Mouse (Mus musculus): Measurements from ENCODE around the gene Psmb3.
"Not testable (repeated sequence)": the region's sequence is repeated elsewhere in the genome, so short reads cannot be mapped to it uniquely, and the experiment has no call there.

The Psmb3 gene

DNA sequence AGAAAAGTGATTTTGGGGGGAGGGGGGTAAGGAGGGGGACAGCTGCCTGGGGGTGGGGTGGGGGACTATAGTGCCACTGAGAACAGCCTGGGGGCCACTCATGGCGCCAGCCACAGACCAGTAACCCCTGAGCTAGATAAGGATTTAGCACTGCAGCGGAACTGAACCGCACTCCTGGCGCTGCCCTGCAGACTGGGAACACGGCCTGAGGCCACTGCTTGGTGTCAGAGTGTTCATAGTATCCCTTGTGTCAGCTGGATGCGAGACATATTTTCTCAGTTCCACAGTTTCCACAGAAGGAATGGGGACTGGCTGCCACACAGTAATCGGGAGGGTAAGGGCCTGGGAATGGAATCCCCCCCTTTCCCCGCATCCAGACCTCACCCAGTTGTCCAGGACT is 12.8 kb downstream of the Psmb3 start:
- no peak for DNase-seq (ENCODE audit: low read depth, low spot score)

DNA sequence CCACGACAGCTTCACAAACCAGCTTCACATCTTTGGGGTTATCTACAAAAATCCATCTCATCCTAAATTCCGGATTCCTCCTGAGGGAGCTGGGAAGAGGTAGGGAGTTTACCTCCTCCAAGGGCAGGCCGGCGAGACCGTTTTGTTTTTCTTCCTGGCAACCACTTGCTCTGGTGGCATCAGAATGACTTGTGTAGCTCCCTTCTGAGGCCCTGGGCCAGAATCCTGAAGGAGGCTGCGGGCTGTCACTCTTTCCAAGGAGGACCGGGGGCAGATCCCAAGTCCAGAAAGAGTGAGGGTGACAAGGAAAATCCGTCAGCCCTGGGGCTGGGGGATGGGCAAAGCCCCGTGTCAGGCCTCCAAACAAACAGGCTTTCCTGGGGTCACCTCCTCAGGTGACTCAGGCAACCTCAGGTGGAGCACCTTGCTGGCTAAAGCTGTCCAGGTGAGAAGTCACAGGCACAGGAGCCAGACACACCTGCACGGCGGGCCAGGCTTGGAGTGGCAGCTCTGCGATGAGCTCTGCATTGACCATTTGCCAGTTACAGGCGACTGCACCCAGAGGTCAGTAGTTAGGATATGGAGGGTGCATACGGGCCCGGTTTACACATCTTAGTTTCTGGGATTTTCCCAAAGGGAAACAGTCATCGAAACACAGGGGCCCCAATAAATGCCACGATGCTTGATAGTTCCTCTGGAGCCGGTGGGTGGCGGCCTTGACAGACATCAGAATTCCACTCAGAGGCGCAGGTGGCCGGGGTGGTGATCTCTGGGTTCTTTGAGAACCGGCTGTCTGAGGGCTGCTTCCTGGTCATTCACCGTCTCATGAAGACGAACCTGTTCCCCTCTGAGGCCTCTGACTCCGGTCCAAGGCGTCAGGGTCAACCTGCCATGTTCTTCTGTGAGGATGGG is 14.4 kb downstream of the Psmb3 start:
- no peak for DNase-seq (ENCODE audit: low read depth, low spot score)

DNA sequence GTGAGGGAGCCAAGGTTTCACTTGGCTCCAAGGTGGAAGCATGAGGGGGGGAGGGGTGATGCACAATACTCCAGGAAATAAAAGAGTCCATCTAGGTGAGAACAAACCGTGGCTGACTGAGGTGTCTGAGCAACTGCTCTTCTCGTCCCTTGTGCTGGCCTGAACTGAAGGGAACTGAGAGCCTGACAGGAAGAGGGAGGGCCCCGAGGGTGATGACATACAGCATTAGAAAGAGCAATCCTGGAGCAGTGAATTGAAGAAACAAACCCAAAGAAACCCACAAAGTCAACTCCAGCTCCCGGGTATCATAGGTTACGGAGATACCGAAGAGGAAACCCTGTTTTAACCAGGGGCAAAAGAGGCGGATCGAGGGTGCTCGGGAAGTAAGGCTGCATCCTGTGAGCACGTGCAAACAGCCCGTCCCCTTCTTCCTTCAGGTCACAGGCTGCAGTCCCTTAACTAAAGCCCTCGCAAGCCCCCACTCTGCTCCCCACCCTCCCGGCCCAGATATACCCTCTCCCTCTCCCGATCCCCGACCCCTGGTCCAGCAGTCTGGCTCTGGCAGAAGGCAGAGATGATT is 15.2 kb downstream of the Psmb3 start:
- DNase-seq (ENCODE audit: low read depth, low spot score): no peak

DNA sequence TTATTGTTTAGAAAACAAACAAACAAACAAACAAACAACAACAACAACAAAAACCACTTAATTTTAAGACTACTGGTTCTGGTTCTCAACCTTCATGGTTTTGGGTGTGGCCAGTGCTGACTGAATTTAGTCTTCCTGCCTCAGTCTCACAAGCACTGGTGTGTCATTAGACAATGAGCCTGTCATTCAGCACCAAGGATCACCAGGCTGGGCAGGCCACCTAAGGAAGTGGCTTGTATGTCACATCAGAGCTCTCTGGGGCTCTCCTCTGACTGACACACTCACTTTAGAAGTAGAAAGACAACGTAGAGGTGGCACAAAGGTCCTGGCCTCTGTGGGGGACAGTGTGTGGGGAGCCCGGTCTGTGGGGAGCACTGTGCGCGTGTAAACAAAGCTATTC is 15.8 kb downstream of the Psmb3 start:
- DNase-seq (ENCODE audit: low read depth, low spot score): no peak

DNA sequence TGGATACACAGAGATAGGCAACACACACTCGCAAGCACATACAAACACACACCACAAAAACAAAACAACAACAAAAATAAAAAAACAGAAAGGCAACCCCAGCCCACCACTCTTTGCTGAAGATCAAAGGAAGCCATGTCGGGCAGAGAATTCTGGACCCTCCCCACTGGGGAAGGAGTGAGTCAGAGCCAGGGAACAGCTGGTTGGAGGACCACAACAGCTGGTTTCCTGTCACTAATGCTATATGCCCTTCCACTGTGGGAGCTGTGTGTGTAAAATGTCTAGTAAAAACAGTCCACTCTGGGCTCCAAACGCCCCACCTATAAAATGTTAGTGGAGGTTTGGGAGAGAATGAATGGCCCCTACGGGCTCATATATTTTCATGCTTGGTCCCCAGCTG is 18.1 kb downstream of the Psmb3 start:
- no peak for DNase-seq (ENCODE audit: low read depth, low spot score)

DNA sequence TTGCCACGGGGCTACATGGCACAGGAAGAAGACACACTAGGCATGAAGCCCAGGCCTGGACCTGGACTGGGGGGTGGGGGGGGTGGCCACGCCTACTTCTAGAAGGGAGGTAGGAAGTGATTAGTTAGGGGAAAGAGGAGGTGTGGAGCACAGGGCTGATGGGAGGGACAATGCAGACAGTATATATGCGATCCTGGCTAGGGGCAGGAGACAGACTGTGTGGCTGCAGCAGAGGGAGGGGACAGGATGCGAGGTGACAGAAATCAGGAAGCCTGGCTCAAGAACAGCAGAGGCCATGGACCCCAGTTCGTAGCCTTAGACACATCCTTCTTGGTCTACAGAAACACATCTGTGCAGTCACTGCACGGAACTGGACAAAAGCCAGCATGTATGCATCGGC is 20.5 kb downstream of the Psmb3 start:
- DNase-seq (ENCODE audit: low read depth, low spot score): no peak

DNA sequence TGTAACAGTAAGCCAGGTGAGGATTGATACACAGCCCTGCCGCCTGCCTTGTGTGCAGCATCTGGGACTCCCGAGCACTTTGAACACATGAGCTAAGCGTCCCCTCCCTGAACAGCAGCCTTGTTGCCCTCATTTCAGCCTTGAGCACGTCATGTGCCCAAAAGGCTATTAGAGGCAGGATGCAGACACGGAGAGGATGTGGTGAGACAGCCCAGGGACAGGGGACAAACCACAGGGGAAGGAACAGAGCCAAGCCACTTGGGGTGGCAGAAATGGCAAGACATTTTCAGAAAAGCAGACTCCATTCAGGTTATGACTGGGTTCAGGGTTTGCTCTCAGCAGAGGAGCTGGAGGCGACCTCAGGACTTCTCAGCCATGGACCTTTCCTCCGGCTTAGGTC is 25.1 kb downstream of the Psmb3 start:
- DNase-seq (ENCODE audit: low read depth, low spot score): no peak

DNA sequence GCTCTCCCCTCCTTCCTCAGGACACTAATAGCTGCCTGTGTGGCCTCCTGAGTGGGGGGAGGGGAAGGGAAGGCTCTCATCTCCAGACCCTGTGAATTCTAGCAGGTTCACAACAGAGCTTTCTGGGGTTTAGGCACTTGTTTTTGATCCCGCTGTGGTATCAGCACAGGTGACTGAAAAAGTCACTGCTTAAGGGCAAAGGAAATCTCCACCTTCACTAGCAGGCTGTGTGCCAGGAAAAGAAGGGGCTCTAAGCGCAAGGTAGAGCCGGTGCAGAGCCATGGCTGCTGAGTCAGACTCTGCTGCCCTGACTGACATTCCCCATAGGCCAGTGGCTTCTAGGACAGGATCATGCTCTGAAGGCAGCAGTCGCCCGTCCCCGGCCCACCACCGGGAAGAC is 25.5 kb downstream of the Psmb3 start:
- DNase-seq (ENCODE audit: low read depth, low spot score): no peak

DNA sequence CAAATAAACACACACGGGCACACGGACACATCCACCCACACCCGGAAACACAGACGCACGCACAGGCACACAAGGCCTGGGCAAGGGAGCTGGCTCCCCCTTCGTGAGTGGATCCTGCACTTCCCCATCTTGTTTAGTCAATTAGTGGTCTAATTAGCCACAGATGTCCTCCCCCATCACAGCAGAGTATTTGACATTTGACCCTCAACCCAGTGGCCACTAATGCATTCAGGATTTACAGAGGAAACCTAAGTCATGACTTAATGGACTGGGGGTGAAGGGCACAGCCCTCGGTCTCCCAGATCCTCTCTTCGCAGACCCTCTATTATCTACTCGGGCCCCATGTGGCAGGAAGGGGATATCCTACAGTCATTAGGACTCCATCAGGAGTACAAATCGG is 30.5 kb downstream of the Psmb3 start:
- no peak for DNase-seq (ENCODE audit: low read depth, low spot score)

DNA sequence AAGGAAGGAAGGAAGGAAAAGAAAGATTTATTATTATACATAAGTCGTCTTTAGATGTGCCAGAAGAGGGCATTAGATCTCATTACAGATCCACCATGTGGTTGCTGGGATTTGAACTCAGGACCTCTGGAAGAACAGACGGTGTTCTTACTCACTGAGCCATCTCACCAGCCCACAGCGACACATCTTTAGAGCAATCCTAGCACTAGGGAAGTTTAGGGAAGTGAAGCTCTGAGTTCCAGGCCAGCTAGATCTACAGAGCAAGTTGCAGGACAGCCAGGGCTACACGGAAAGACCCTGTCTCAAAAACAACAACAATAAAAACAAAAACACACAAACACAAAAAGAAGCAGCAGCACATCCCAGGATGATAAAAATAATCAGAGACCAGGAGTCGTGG is 31.6 kb downstream of the Psmb3 start:
- DNase-seq (ENCODE audit: low read depth, low spot score): not testable (repeated sequence)

DNA sequence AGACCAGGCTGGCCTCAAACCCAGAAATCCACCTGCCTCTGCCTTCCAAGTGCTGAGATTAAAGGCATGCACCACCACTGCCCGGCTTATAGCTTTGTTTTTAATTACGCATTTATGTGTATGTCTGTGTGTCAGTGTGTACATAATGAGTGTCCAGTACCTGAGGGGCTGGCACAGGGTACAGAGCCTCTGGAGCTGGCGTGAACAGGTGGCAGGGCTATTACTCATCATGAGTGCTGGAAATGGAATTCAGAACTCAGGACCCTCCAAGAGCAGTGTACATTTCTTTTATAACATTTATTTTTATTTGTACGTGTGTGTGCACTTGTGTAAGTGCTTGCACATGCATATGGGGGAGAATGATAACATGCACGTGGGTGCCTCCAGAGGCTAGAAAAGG is 33.4 kb downstream of the Psmb3 start:
- no peak for DNase-seq (ENCODE audit: low read depth, low spot score)

DNA sequence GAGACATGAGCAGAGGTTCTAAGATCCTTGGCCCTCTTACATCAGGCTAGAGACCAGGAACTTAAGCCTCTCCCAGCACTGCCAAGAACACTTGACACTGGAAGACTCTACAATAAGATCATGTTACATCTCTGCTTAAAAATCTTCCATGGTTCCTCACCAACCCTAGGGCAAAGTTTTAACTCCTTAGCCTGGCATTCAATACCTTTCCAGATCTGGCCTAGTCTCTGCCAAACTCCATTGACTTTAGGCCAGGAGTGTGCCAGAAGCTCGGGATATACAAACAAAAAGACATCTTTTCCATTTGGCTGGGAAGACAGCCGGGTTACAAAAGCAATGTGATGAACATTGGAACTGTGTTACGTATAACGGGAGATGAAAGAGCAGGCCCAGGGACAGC is 34.4 kb downstream of the Psmb3 start:
- DNase-seq (ENCODE audit: low read depth, low spot score): no peak

DNA sequence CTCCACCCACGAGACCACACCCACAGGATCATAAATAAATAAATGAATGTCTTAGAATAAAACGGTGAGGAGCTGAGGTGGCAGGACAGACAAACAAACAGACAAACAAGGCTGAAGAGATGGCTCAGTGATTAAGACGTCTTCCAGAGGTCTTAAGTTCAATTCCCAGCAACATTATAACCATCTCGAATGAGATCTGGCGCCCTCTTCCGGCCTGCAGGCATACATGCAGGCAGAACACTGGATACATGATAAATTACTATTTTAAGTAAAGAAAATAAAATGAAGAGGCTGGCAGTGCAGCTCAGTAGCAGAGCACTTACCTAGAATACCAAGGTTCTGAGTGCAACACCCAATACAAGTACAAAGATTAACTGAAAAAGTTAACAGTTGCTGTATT is 35.5 kb downstream of the Psmb3 start:
- DNase-seq (ENCODE audit: low read depth, low spot score): peak; percentile 62

DNA sequence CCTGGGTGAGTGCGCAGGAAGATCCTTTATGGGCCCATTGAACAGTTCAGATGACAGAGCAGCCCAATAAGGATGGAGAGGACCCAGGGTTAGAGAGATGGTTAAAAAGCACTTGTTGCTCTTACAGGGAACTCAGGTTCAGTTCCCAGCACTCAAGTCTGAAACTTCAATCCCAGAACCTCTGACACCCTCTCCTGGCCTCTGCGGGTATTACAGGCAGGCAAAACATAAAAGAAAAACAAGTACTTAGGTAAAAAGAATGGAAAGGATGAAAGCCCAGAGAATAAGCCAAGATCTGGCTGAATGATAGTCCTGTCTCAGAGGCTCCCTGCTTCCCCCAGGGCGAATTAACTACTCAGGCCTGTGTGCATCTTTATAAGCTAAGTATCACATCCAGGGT is 36.0 kb downstream of the Psmb3 start:
- DNase-seq (ENCODE audit: low read depth, low spot score): peak; percentile 59

DNA sequence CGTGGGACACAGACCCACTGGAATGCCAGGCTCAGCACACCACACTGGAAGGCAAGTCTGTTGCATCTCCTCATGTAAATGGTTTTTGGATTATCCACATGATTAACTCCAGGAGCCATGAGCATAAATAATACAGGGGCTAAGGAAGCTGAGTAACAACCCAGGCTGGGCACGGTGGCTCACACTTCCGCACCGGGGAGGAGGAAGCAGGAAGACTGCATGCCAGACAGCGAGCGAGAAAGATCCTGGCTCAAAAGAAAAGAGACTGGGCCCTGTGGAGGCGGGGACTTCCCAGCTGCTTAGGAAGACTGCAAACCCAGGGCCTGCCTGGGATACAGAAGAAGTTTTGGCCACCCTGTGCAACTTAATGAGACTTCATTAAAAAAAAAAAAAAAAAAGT is 37.0 kb downstream of the Psmb3 start:
- no peak for DNase-seq (ENCODE audit: low read depth, low spot score)

DNA sequence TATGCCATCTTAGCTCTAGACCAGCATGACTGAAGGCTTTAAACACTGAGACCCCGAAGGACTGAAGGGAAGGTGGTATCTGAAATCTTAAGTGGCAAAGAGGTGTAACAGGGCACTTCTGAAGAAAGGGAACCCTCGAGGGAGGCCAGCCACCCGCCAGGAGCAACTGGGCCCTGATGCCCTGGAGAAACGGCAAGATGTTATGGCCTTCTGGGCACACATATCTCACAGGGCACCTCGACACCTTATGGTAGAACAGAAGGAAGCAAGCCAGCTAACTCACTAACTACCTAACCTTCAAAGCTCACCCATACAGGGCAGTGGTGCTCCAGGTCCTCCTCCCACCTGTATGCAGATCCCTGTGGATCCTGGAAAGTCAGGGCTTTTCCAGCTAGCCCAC is 39.0 kb downstream of the Psmb3 start:
- no peak for DNase-seq (ENCODE audit: low read depth, low spot score)

DNA sequence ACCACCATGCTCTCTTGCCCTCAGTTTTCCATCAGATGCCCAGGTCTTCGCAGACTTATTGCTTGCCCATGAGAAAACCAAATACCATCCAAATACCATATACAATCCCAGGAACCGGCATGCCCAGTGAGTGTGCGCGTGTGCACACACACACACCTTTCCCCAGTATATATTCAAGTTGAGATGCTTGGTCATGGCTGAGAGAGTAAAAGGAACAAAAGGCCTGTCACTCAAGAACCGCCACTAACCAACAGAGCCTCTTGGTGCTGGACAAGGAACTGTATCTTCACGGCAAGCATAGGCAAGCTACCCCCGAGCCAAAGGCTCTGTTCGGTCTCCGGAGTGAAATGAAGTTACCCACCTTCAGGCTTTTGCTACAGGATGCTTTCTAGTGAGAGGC is 39.4 kb downstream of the Psmb3 start:
- peak; percentile 62 for DNase-seq (ENCODE audit: low read depth, low spot score)

DNA sequence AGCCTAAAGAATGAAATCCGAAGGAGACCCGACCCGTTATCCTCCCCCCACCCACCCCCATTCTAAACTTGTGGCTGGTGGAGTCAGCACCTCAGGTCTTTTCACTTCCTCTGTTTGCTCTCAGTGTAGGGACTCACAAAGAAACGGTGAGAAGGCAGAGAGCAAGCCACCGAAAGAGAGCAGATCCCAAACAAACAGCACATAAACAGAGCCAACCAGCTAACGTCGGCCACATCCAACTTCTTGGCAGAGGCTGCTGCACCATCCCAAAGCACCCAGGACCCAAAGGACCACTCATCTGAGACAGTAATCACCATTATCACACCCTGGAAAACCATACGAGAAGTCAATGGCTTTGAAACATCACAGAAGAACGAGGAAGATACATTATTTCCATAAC is 40.2 kb downstream of the Psmb3 start:
- peak; percentile 80 for DNase-seq (ENCODE audit: low read depth, low spot score)

DNA sequence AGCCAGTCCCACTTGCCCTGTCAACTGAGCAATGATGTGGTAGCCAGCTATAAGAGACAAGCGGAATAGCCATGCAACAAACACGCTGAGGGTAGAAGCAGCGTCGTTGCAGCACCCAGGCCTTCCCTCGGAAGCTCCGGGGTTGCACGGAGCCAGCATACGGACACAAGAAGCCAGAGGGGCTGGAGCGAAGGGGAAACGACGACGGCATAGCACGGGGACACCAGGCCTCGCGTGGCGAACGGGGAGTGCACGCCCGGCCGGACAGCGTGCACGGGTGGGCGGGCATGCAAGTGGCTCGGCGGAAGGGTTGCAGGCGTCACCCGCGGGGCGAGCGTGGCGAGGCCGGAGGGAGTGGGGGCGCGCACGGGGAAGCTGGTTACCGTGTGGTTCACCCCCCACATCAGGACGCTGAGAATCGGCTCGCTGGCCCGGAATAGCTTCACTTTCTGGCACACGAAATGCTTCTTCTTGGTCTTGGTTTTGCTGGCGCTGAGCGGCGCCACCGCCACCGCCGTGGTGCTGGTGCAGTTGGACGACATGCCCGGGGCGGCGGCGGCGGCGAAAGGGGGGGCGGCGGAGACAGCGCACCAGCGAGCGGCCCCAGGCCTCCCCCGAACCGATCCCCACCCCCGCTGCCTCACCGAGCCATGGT is 41.0 kb downstream of the Psmb3 start, which contains the start of gene Pip4k2b:
Pip4k2b (minus strand) TSS at position 642 of the 655 bp plus-strand sequence.
- peak; percentile 76 for DNase-seq (ENCODE audit: low read depth, low spot score)

DNA sequence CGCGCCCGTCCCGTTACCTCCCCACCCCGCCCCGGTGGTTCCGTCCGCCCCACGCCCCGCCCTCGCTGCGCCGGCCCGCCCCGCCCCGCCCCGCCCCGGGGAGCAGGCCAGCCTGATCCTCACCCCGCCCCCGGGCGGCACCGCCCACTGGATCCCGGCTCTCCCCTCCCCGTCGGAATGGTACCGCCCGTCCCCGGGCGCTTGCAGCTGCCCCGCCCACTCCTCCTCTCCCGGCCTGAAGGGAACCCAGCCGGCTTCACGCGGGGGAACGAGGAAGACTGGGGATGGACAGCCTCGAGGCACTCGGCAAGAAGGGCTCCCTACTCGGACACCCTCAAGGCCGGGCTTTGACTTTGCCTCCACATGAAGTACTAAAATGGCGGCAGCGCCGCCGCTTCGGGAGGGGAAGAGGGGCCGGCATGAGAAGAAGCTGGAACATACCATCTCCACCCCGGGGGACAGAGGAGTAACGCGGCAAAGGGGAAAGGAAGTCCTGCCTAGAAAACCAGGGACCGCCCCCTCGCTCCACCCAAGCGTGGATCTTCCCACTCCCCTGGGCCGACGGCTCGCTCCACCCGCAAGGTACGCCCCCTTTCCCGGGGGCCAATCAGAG is 41.6 kb downstream of the Psmb3 start:
- peak; percentile 100 for DNase-seq (ENCODE audit: low read depth, low spot score)

DNA sequence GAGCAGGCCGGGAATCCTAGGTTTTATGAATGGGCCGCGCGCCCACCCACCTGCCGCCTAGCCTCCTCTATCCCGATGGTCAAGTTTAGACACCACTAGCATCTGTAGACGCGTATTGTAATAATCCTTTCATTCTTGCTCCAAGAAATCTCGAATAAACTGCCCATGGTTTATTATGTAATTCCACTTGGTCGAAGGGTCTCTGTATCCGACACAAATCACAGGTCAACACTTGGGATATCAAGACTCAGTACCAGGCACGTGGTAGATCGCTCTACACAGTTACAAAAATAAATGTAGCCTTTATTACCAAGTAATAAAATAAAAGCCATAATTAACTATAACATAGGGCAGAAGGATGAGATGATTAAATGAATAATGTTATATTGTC is 42.1 kb downstream of the Psmb3 start:
- no peak for DNase-seq (ENCODE audit: low read depth, low spot score)

DNA sequence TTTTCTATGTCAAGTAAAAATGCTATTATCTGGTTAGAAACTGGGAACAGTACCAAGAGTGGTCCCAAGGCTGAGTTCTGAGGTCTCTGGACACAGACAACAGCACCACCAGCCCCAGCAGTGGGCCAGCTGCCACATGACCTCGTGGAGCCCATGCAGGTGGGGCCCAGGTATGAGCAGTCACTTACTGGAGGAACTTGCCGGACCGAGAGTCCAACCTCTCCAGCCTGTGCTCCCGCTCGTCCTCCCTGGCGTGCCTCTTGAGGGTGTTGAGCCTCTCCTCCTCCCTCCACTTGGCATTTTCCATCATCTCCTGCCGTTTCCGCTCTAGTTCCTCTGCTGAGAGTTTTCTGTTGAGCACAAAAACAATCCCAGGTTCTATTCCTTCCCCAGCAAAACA is 44.6 kb downstream of the Psmb3 start:
- DNase-seq (ENCODE audit: low read depth, low spot score): no peak
